Mouse (Mus musculus): Measurements from ENCODE around the gene Olfr412. TPM values are rescaled to one million over a fixed set of nuclear protein-coding genes. Genes with fewer than 3 reads are reported as not detected.

Gene Olfr412
- polyA plus RNA-seq, 1 experiment, result not detected

DNA sequence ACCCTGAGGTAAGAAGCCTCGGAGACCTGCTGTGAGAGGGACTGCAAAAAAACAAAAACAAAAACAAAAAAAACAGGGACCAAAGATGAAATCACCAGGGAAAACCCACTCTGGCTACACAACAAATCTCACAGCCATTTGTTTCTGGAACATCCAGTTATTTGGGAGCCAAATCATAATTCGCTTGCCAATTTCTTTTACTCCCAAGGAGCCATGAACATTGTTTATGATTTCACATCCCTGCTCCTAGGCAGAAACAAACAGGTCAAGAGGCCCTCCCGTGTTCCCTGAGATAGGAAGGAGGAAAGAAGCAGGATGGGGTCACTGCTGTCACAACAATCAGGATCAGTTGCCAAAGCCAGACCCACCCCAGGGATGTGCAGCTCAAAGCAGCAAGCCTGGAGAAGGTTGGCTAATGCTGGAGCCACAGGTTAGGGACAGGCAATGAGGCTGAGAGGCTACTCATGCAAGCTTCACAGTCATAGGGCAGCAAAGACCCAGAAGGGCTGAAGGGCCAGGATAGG, 51.6 kb downstream of the Olfr412 start:
- no peak for DNase-seq (ENCODE audit: low read depth)

DNA sequence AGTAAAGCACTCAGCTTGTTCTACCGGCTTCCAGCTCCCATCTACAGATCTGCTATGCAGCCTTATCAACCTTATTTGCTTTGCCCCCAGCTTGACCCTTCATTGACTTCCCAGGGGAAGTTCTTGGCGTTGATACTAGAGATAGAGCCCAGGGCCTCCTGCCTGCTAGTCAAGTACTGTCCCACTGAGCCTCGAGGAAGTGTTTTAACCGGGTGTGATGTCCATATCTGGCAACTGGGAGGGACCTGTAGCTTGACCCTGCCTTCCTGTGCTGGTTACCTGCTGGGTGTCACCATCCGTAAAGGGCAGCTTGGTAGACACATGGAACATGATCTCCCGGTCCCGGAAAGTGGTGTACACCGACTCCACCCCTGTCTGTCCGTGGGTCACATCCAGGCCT, 52.2 kb downstream of the Olfr412 start:
- no peak for DNase-seq (ENCODE audit: low read depth)

DNA sequence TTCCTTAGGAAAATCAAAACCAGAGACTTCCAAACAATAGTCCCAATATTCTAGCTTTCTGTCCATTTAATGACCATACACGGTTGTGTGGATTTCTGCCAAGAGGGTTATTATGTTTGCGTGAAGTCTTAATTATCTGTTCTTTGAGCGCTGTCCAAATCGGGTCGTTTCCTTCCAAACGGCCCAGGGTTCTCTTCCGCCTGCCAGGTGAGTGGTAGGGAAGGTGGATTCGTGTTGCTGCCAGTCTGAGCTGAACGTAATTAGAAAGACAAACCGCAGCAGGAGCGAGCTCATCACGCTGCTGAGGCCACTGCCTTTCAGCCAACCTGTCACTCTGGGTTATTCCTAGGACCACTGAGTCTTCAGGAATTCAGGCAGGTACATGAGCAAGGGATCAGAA, 53.9 kb downstream of the Olfr412 start:
- no peak for DNase-seq (ENCODE audit: low read depth)

Other genes with a start within 250 kb of the Olfr412 start
- gene Olfr401, start 248.4 kb upstream of the Olfr412 start, polyA plus RNA-seq (2012; rRNA removed), result not detected in 2 replicates
- gene Olfr402, start 208.5 kb upstream of the Olfr412 start, polyA plus RNA-seq (2012; rRNA removed), result not detected in 2 replicates
- not detected in 2 replicates for gene Olfr403, start 175.8 kb upstream of the Olfr412 start, polyA plus RNA-seq (2012; rRNA removed)
- gene Olfr43, start 150.7 kb upstream of the Olfr412 start, polyA plus RNA-seq (2012; rRNA removed), result not detected in 2 replicates
- gene Olfr406, start 102.3 kb upstream of the Olfr412 start, polyA plus RNA-seq (2012; rRNA removed), result not detected in 2 replicates
- not detected in 2 replicates for gene Olfr59, start 78.3 kb upstream of the Olfr412 start, polyA plus RNA-seq (2012; rRNA removed)
- gene Olfr410, start 24.0 kb upstream of the Olfr412 start, polyA plus RNA-seq (2012; rRNA removed), result not detected in 2 replicates
- gene Olfr411, start 9.4 kb upstream of the Olfr412 start, polyA plus RNA-seq (2012; rRNA removed), result not detected in 2 replicates
- gene Rap1gap2, start 248.8 kb downstream of the Olfr412 start, polyA plus RNA-seq (2012; rRNA removed), result 13.2 and 23.6 TPM in 2 replicates